ENCODE assay signal across 8 mouse cellular contexts in the genomic region with DNA sequence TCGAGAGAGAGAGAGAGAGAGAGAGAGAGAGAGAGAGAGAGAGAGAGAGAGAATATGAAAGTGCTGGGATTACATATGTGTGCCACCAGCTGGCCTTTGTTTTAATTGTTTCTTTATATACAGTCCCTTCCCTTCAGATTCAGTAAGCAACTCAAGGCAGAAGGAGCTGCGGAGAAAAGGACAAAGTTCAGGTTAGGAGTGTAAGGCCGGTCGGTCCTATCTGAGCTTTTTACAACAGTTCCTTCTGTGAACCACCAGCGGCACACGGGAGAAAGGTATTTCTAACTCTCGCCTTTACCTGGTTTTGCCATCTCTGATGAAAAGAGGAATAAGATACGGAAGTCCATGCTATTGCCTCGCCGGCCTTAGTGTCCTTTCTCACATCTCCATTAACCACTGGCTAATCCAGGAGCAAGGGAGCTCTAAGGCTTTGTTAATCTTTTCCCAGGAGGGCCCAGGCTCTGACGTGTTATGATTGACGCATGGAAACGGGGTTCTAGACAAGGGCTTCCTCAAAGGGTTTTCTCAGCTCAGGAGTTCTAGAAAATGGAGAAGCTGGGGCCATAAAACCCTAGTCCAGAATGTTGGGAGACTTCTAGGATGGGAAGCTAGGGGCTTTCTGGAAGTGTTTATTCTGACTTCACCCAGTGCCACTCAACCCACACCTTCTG. TPM values are rescaled to one million over a fixed set of nuclear protein-coding genes. Genes with fewer than 3 reads are reported as not detected.
A peak's percentile ranks its signal among the peaks of the same experiment; 100 is the strongest.
DNase-seq lines count a peak whose midpoint lies in the region; ATAC-seq lines count a peak whose summit lies in the region.

No protein-coding gene starts in this region.

- ATAC-seq in embryonic facial prominence, embryonic 11.5 days (replicated peaks; ENCODE audit: insufficient number of reproducible peaks, low FRiP score, low TSS enrichment, low read depth) = no peak
- no peak for ATAC-seq in erythroblast, adult 5-6 weeks (replicated peaks; ENCODE audit: low FRiP score, poor library complexity, severe bottlenecking)
- ATAC-seq in CD4-positive, CD25-positive, alpha-beta regulatory T cell, adult 4 months = no peak

- peak overlapping the region; percentile 89 for H3K4me3 ChIP-seq in embryonic facial prominence, embryonic 11.5 days (ENCODE audit: low read depth, low read length)
- H3K4me3 ChIP-seq in megakaryocyte, embryonic 14.5 days (replicated peaks) = peak overlapping the region; percentile 94

- H3K27me3 ChIP-seq in embryonic facial prominence, embryonic 11.5 days (ENCODE audit: control insufficient read depth, insufficient read depth, low read length) = no peaks in the 10 kb centered on the region
- peaks cover 22% of the 10 kb centered on the region for H3K27me3 ChIP-seq in megakaryocyte, embryonic 14.5 days (replicated peaks)

- no peaks in the 10 kb centered on the region; the same call in 1 of the 2 replicates for H3K36me3 ChIP-seq in embryonic facial prominence, embryonic 11.5 days (replicated peaks; ENCODE audit: control insufficient read depth, insufficient read depth, low read depth, low read length)
- peaks cover 29% of the 10 kb centered on the region for H3K36me3 ChIP-seq in megakaryocyte, embryonic 14.5 days (replicated peaks; ENCODE audit: low read length)

- H3K4me2 ChIP-seq in embryonic facial prominence, embryonic 11.5 days (ENCODE audit: low read depth, low read length) = peak overlapping the region; percentile 76

- peak overlapping the region; percentile 84; the same call in 1 of the 2 replicates for H3K27ac ChIP-seq in embryonic facial prominence, embryonic 11.5 days (replicated peaks; ENCODE audit: low read depth, low read length)

- H3K4me1 ChIP-seq in embryonic facial prominence, embryonic 11.5 days (ENCODE audit: control insufficient read depth, insufficient read depth, low read length) = no peaks in the 10 kb centered on the region
- peaks cover 77% of the 10 kb centered on the region for H3K4me1 ChIP-seq in megakaryocyte, embryonic 14.5 days

- peak overlapping the region; percentile 92 for H3K9ac ChIP-seq in embryonic facial prominence, embryonic 11.5 days (replicated peaks; ENCODE audit: low read length)

- 60% methylated on average over 13 of the region's 13 CpGs for WGBS in embryonic facial prominence, embryonic 11.5 days

- H3K9me3 ChIP-seq in embryonic facial prominence, embryonic 11.5 days (replicated peaks; ENCODE audit: control insufficient read depth, low read length) = no peaks in the 10 kb centered on the region
- H3K9me3 ChIP-seq in megakaryocyte, embryonic 14.5 days = no peaks in the 10 kb centered on the region

- peak; percentile 54 for DNase-seq in embryo, embryonic 10.5 days (ENCODE audit: low spot score)
- DNase-seq in embryo, embryonic 9.5 days (ENCODE audit: extremely low spot score) = no peak
- peak; percentile 45 for DNase-seq in embryonic facial prominence, embryonic 11.5 days (ENCODE audit: low spot score)
- peak; percentile 85 for DNase-seq in kidney, adult 11 months
- DNase-seq in cerebellum, adult 18-20 months = no peak

RNA-seq across cellular contexts. Expression of gene Cd63, which starts 8.1 kb away (rescaled TPM):
- polyA plus RNA-seq in embryonic facial prominence, embryonic 11.5 days (2014; fragmentation: Nextera tagmentation; extraction: Ambion mirVana) = 324 and 334 TPM in 2 replicates
- 17.7 and 57.2 TPM in 2 replicates for polyA plus RNA-seq in megakaryocyte, embryonic 14.5 days (2012; ENCODE audit: insufficient read depth, low replicate concordance)
- 90.9 and 115 TPM in 2 replicates for total RNA-seq in erythroblast, adult 5-6 weeks (2015; ENCODE audit: low replicate concordance)
- 27.2 and 35.5 TPM in 2 replicates for total RNA-seq in erythroblast, adult 5-6 weeks (2017; ENCODE audit: low replicate concordance)
- under 1 TPM; 0.51 to 0.65 TPM for polyA plus RNA-seq in CD4-positive, CD25-positive, alpha-beta regulatory T cell, adult 4 months (2017; shearing (Covaris generic))

RNA-seq across cellular contexts. Expression of gene Rdh5, which starts 13.8 kb away (rescaled TPM):
- 9.2 and 11.4 TPM in 2 replicates for polyA plus RNA-seq in embryonic facial prominence, embryonic 11.5 days (2014; fragmentation: Nextera tagmentation; extraction: Ambion mirVana)
- polyA plus RNA-seq in megakaryocyte, embryonic 14.5 days (2012; ENCODE audit: insufficient read depth, low replicate concordance) = 15.8 and 37.7 TPM in 2 replicates
- 5.0 TPM in 1 of 2 replicates, not detected in the other for total RNA-seq in erythroblast, adult 5-6 weeks (2015; ENCODE audit: low replicate concordance)
- total RNA-seq in erythroblast, adult 5-6 weeks (2017; ENCODE audit: low replicate concordance) = 1.1 TPM in 1 of 2 replicates, not detected in the other
- polyA plus RNA-seq in CD4-positive, CD25-positive, alpha-beta regulatory T cell, adult 4 months (2017; shearing (Covaris generic)) = 10 to 100 TPM; 12.4 to 23.7 TPM

RNA-seq across cellular contexts. Expression of gene Bloc1s1, which starts 14.9 kb away (rescaled TPM):
- polyA plus RNA-seq in embryonic facial prominence, embryonic 11.5 days (2014; fragmentation: Nextera tagmentation; extraction: Ambion mirVana) = 196 and 213 TPM in 2 replicates
- 56.5 and 587 TPM in 2 replicates for polyA plus RNA-seq in megakaryocyte, embryonic 14.5 days (2012; ENCODE audit: insufficient read depth, low replicate concordance)
- total RNA-seq in erythroblast, adult 5-6 weeks (2015; ENCODE audit: low replicate concordance) = 25.4 and 37.0 TPM in 2 replicates
- 22.7 and 24.7 TPM in 2 replicates for total RNA-seq in erythroblast, adult 5-6 weeks (2017; ENCODE audit: low replicate concordance)
- polyA plus RNA-seq in CD4-positive, CD25-positive, alpha-beta regulatory T cell, adult 4 months (2017; shearing (Covaris generic)) = 100 to 1,000 TPM; 227 to 233 TPM

RNA-seq across cellular contexts. Expression of gene Gdf11, which starts 17.4 kb away (rescaled TPM):
- polyA plus RNA-seq in embryonic facial prominence, embryonic 11.5 days (2014; fragmentation: Nextera tagmentation; extraction: Ambion mirVana) = 10.5 and 10.9 TPM in 2 replicates
- polyA plus RNA-seq in megakaryocyte, embryonic 14.5 days (2012; ENCODE audit: insufficient read depth, low replicate concordance) = 0.18 TPM in 1 of 2 replicates, not detected in the other
- total RNA-seq in erythroblast, adult 5-6 weeks (2015; ENCODE audit: low replicate concordance) = not detected in 2 replicates
- not detected in 2 replicates for total RNA-seq in erythroblast, adult 5-6 weeks (2017; ENCODE audit: low replicate concordance)
- polyA plus RNA-seq in CD4-positive, CD25-positive, alpha-beta regulatory T cell, adult 4 months (2017; shearing (Covaris generic)) = 1 to 10 TPM; 7.9 to 8.1 TPM

RNA-seq across cellular contexts. Expression of gene Itga7, which starts 24.7 kb away (rescaled TPM):
- 2.3 and 2.7 TPM in 2 replicates for polyA plus RNA-seq in embryonic facial prominence, embryonic 11.5 days (2014; fragmentation: Nextera tagmentation; extraction: Ambion mirVana)
- polyA plus RNA-seq in megakaryocyte, embryonic 14.5 days (2012; ENCODE audit: insufficient read depth, low replicate concordance) = 1.1 and 1.9 TPM in 2 replicates
- total RNA-seq in erythroblast, adult 5-6 weeks (2015; ENCODE audit: low replicate concordance) = not detected in 2 replicates
- not detected in 2 replicates for total RNA-seq in erythroblast, adult 5-6 weeks (2017; ENCODE audit: low replicate concordance)
- polyA plus RNA-seq in CD4-positive, CD25-positive, alpha-beta regulatory T cell, adult 4 months (2017; shearing (Covaris generic)) = 1 to 10 TPM; 2.9 to 3.1 TPM

Comparison
In these comparisons a context has a peak if more than half of its experiments do, and no peak if none do; other contexts are left out.
1. DNase-seq: peak in embryo, embryonic 10.5 days (single experiment), embryonic facial prominence, embryonic 11.5 days (single experiment) and kidney, adult 11 months (single experiment); none in embryo, embryonic 9.5 days (single experiment) and cerebellum, adult 18-20 months (0 of 2).
2. RNA of gene Cd63, which starts 8.1 kb away (polyA plus RNA-seq): 324 to 334 TPM in embryonic facial prominence, embryonic 11.5 days and 17.7 to 57.2 TPM in megakaryocyte, embryonic 14.5 days; 0.51 to 0.65 TPM in CD4-positive, CD25-positive, alpha-beta regulatory T cell, adult 4 months; every median in the first group is over 10 times any median in the second.